Mouse (Mus musculus) bone marrow macrophage, adult 2 months (primary cell): ENCODE data around the gene Hsp90ab1.

ENCODE experiments used
- CTCF ChIP-seq: IDR thresholded peaks from 2 replicates; pipeline ENCODE4 v1.5.1; 2012; ENCODE audit warnings: low read depth, mild to moderate bottlenecking, low read length, moderate library complexity
- POLR2A ChIP-seq: IDR thresholded peaks from 2 replicates; pipeline ENCODE4 v1.6.1; 2012; ENCODE audit warnings: mild to moderate bottlenecking, low read depth, low read length, borderline replicate concordance

- TF ChIP-seq CTCF (no peak), POLR2A (no peak)
These were observed 16.8 kb upstream of the Hsp90ab1 start for GRCm38 (mm10) chr17:45589844-45590243.
